Mouse (Mus musculus): ENCODE results near the gene Usp5. TPM values are rescaled to one million over a fixed set of nuclear protein-coding genes. Genes with fewer than 3 reads are reported as not detected.
"Not testable (repeated sequence)": the region's sequence is repeated elsewhere in the genome, so short reads cannot be mapped to it uniquely, and the experiment has no call there.

Gene Usp5
- polyA plus RNA-seq, 1 experiment from 2014 or later = 141 TPM

DNA sequence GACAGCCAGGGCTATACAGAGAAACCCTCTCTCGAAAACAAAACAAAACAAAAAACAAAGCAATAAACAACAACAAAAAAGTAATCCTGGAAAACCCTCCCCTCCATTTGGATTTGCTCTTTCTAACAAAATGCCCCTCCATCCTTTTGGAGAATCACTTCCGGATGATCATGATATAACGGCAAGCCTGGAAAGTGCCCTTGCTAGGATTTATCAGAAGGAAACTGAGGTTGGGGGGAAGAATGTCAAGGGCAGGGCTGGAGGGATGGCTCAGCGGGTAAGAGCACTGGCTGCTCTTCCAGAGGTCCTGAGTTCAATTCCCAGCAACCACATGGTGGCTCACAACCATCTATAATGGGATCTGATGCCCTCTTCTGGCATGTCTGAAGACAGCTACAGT, 25.6 kb downstream of the Usp5 start:
- H3K36me3 ChIP-seq; H3K27ac ChIP-seq (replicated peaks); H3K27me3 ChIP-seq; ATAC-seq (ENCODE audit: insufficient number of reproducible peaks, low FRiP score, low TSS enrichment, low read depth); H3K9ac ChIP-seq; H3K4me2 ChIP-seq (replicated peaks); H3K9me3 ChIP-seq (replicated peaks); H3K4me3 ChIP-seq (replicated peaks): not testable (repeated sequence)
- H3K4me1 ChIP-seq = peaks cover 23% of the 10 kb centered on the region
- WGBS = 96% methylated on average over 4 of the region's 4 CpGs

DNA sequence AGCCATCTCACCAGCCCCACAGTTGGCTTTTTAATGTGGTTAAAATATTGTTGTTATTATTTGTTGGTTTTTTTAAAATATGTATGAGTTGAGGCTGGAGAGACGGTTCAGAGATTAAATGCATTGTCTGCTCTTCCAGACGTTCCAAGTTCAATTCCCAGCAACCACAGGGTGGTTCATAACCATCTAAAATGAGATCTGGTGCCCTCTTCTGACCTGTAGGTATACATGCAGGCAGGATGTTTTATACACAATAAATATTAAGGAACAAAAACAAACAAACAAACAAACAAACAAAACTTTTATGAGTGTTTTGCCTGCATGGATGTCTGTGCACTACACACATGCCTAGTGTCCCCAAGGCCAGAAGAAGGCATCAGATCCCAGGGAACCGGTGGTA, 26.2 kb downstream of the Usp5 start:
- 78% methylated on average over 3 of the region's 3 CpGs for WGBS
- Histone ChIP-seq H3K27ac (replicated peaks) (no peak overlapping the region), H3K27me3 (no peaks in the 10 kb centered on the region), H3K4me2 (replicated peaks) (no peak overlapping the region), H3K9me3 (replicated peaks) (no peaks in the 10 kb centered on the region), H3K4me3 (replicated peaks) (no peak overlapping the region), H3K9ac (no peak overlapping the region), H3K36me3 (no peaks in the 10 kb centered on the region), H3K4me1 (peaks cover 20% of the 10 kb centered on the region)
- no peak for ATAC-seq (ENCODE audit: insufficient number of reproducible peaks, low FRiP score, low TSS enrichment, low read depth)

DNA sequence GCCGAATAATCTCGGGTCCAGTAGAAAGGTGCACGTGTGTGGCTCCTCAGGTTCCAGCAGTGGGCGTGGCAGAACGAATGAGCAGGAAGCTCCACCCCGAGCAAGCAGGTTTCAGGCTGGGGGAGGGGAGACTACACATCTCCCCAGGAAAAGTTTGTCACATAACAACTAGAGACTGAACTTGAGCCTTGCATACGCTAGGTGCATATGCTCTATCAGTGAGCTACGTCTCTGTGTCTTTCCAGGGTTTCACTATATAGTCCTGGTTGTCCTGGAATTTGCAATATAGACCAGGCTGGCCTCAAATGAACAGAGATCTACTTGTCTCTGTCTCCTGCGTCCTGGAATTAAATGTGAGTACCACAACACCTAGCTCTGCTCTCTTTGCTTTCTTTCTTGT, 26.9 kb downstream of the Usp5 start:
- H3K9ac ChIP-seq; H3K27ac ChIP-seq (replicated peaks); H3K9me3 ChIP-seq (replicated peaks); ATAC-seq (ENCODE audit: insufficient number of reproducible peaks, low FRiP score, low TSS enrichment, low read depth); H3K36me3 ChIP-seq; H3K27me3 ChIP-seq: not testable (repeated sequence)
- Histone ChIP-seq H3K4me1 (peaks cover 18% of the 10 kb centered on the region), H3K4me3 (replicated peaks) (peak overlapping the region; percentile 17; the same call in 1 of the 2 replicates), H3K4me2 (replicated peaks) (peak overlapping the region; percentile 39)
- WGBS = 9% methylated on average over 6 of the region's 9 CpGs

DNA sequence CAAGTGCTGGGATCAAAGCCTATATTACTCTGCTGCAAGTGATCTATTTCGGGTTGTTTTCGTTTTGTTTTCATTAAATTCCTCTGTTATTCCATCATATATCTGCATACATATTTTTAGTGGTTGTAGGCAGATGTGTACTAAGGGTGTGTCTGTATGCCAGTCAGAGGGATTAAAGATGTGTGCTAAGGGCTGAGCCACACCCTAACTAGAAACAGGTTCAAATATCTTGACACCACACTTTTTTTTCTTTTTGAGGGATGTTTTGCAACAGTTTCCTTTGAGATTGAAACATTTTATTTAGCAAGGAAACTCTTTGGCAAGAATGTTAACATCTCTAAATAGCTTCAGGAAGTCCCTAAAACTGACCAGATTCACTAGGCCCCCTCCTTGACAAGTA, 33.1 kb downstream of the Usp5 start:
- Histone ChIP-seq H3K9me3 (replicated peaks) (no peaks in the 10 kb centered on the region), H3K9ac (no peak overlapping the region), H3K4me2 (replicated peaks) (no peak overlapping the region), H3K4me3 (replicated peaks) (no peak overlapping the region), H3K36me3 (no peaks in the 10 kb centered on the region), H3K27me3 (no peaks in the 10 kb centered on the region), H3K27ac (replicated peaks) (peak overlapping the region; percentile 59; the same call in 1 of the 2 replicates), H3K4me1 (no peaks in the 10 kb centered on the region)
- ATAC-seq (ENCODE audit: insufficient number of reproducible peaks, low FRiP score, low TSS enrichment, low read depth) = no peak
- 43% methylated on average over 2 of the region's 2 CpGs for WGBS

DNA sequence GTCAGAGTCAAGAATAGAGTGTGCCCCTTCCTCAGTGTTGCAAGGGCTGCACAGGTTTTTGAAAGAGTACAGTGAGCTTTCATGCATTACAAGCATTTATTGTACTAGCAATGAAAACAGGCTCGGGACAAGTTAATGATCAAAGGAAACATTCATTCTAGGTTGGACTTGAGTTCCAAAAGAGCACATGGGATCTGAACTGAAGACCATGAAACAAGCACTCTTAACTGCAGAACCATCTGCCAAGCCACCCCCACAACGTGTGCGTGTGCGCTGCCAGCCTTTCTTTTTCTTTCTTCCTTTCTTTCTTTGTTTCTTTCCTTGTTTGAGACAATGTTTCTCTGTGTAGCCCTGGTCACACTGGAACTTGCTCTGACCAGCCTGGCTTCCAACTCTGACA, 33.5 kb downstream of the Usp5 start:
- H3K4me1 ChIP-seq = no peaks in the 10 kb centered on the region
- H3K27ac ChIP-seq (replicated peaks) = 0 out of 2 replicates have a peak overlapping the region, but pooled peaks have one; percentile 59
- H3K4me3 ChIP-seq (replicated peaks) = no peak overlapping the region
- no peak for ATAC-seq (ENCODE audit: insufficient number of reproducible peaks, low FRiP score, low TSS enrichment, low read depth)
- no peaks in the 10 kb centered on the region for H3K9me3 ChIP-seq (replicated peaks)
- H3K4me2 ChIP-seq (replicated peaks) = no peak overlapping the region
- H3K27me3 ChIP-seq = no peaks in the 10 kb centered on the region
- H3K36me3 ChIP-seq = no peaks in the 10 kb centered on the region
- no peak overlapping the region for H3K9ac ChIP-seq
- WGBS = 58% methylated on average over 4 of the region's 4 CpGs

DNA sequence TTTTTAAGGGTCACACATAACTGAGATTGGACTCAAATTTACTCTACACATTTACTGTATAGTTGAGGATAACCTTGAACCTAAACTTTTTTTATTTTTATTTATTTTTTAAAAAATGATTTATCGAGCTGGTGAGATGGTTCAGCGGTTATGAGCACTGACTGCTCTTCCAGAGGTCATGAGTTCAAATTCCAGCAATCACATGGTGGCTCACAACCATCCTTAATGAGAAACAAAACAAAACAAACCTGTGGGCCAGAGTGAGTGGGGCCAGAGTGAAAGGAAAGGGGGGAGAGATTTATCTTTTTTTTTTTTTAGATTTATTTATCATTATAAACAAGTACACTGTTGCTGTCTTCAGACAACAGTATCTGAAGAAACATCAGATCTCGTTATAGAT, 37.4 kb downstream of the Usp5 start:
- H3K9ac ChIP-seq = no peak overlapping the region

DNA sequence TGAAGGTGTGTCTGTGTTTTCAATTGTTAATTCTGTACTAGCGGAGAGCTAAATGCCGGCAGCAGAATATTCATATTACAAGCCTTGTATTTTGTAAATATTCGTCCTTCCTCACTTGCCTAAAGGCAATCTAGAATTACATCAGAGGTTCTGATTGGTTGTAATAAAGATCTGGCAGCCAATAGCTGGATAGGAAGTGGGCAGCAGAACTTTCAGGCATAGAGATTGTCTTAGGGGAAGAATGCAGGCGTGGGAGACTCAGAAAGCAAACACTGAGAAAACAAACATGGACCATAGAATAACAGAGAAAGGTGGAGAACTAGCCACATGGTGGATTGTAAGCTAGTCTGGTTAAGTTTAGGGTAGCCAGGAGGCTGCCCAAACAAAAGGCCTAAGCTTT, 39.2 kb downstream of the Usp5 start:
- Histone ChIP-seq H3K4me1 (no peaks in the 10 kb centered on the region), H3K9ac (no peak overlapping the region), H3K4me2 (replicated peaks) (no peak overlapping the region), H3K27ac (replicated peaks) (peak overlapping the region; percentile 13; the same call in 1 of the 2 replicates), H3K27me3 (no peaks in the 10 kb centered on the region), H3K36me3 (no peaks in the 10 kb centered on the region), H3K4me3 (replicated peaks) (no peak overlapping the region), H3K9me3 (replicated peaks) (no peaks in the 10 kb centered on the region)
- ATAC-seq (ENCODE audit: insufficient number of reproducible peaks, low FRiP score, low TSS enrichment, low read depth) = no peak
- 18% methylated on average over 4 of the region's 4 CpGs for WGBS

More for the DNA sequence above, 37.4 kb downstream of the Usp5 start:
- no peak overlapping the region for H3K4me2 ChIP-seq (replicated peaks)
- no peaks in the 10 kb centered on the region for H3K36me3 ChIP-seq
- 87% methylated on average over 3 of the region's 3 CpGs for WGBS
- H3K4me3 ChIP-seq (replicated peaks) = no peak overlapping the region
- no peak overlapping the region for H3K27ac ChIP-seq (replicated peaks)
- no peaks in the 10 kb centered on the region for H3K27me3 ChIP-seq
- no peaks in the 10 kb centered on the region for H3K9me3 ChIP-seq (replicated peaks)
- no peaks in the 10 kb centered on the region for H3K4me1 ChIP-seq
- ATAC-seq (ENCODE audit: insufficient number of reproducible peaks, low FRiP score, low TSS enrichment, low read depth) = no peak

DNA sequence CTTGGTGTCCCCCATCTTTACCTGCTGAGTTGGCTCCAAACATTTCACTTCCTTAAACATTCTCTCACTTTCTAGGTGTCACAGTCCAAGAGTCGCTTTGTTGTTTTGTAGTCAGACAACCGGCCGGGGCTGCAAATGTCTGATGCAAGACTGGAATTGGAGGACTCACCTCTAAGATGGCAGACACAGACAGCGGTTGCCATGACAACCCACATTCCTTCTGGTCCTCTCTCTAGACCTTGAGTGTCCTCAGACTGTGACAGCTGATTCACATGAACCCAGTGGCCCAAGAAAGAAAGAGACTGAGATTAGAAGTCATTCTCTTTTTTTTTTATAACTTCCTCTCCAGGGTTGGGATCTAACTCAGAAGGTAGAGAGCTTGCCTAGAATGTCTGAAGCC, 39.8 kb downstream of the Usp5 start:
- H3K4me3 ChIP-seq (replicated peaks) = no peak overlapping the region
- ATAC-seq (ENCODE audit: insufficient number of reproducible peaks, low FRiP score, low TSS enrichment, low read depth) = no peak
- WGBS = 85% methylated on average over 4 of the region's 4 CpGs
- no peaks in the 10 kb centered on the region for H3K36me3 ChIP-seq
- H3K27me3 ChIP-seq = no peaks in the 10 kb centered on the region
- H3K9ac ChIP-seq = no peak overlapping the region
- no peaks in the 10 kb centered on the region for H3K4me1 ChIP-seq
- H3K4me2 ChIP-seq (replicated peaks) = no peak overlapping the region
- no peaks in the 10 kb centered on the region for H3K9me3 ChIP-seq (replicated peaks)
- H3K27ac ChIP-seq (replicated peaks) = no peak overlapping the region

DNA sequence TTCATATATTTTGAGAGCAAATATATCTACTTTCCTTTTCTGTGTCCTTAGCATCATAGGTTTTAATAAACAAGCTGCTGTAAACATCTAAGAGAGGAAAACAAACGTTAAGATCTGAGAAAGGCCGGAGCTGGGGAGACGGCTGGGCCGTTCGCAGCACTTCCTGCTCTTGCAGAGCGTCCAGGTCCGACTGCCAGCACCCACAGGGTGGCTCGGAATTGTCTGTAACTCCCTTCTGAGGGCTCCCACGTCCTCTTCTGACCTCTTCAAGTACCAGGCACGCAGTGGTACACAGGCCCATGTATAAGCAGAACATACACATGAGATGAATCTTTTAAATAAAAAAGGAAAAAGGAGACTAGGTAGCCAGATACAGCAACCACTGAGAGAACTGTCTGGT, 41.6 kb downstream of the Usp5 start:
- Histone ChIP-seq H3K4me2 (replicated peaks) (no peak overlapping the region), H3K27me3 (no peaks in the 10 kb centered on the region), H3K4me3 (replicated peaks) (no peak overlapping the region), H3K9ac (no peak overlapping the region), H3K9me3 (replicated peaks) (no peaks in the 10 kb centered on the region), H3K27ac (replicated peaks) (no peak overlapping the region), H3K36me3 (no peaks in the 10 kb centered on the region), H3K4me1 (peaks cover under 1% of the 10 kb centered on the region; the same call in 1 of the 2 replicates)
- ATAC-seq (ENCODE audit: insufficient number of reproducible peaks, low FRiP score, low TSS enrichment, low read depth) = no peak
- WGBS = 81% methylated on average over 10 of the region's 10 CpGs

DNA sequence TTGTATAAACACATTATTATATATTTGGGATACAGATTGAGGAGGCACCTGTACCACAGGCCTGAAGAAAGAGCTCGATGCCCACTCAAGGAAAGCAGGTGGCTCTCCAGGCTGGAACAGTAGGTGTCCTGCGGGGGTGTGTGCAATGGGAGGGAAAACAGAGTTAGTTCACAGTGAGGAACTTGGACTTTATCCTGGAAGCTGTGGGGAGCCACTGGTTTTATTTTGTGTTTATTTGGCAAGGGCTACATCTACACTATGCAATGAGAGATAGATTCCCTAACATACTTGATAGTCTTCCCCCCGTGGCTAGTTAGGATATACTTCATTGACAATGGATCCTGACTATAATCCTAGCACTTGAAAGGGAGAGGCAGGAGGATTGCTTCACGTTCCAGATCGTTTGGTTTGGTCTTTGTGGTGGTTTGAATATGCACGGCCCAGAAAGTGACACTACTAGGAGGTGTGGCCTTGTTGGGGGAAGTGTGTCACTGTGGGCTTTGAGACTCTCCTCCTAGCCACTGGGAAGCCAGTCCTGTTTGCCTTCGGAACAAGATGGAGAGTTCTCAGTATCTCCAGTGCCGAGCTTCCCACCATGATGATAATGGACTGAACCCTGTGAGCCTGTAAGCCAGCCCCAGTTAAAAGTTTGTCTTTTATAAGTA, 42.4 kb downstream of the Usp5 start:
- Histone ChIP-seq H3K4me1 (peaks cover 5% of the 10 kb centered on the region; the same call in 1 of the 2 replicates), H3K27me3 (no peaks in the 10 kb centered on the region), H3K4me3 (replicated peaks) (no peak overlapping the region), H3K36me3 (no peaks in the 10 kb centered on the region), H3K27ac (replicated peaks) (no peak overlapping the region), H3K9ac (no peak overlapping the region), H3K4me2 (replicated peaks) (no peak overlapping the region), H3K9me3 (replicated peaks) (no peaks in the 10 kb centered on the region)
- 57% methylated on average over 8 of the region's 8 CpGs for WGBS
- ATAC-seq (ENCODE audit: insufficient number of reproducible peaks, low FRiP score, low TSS enrichment, low read depth) = no peak

DNA sequence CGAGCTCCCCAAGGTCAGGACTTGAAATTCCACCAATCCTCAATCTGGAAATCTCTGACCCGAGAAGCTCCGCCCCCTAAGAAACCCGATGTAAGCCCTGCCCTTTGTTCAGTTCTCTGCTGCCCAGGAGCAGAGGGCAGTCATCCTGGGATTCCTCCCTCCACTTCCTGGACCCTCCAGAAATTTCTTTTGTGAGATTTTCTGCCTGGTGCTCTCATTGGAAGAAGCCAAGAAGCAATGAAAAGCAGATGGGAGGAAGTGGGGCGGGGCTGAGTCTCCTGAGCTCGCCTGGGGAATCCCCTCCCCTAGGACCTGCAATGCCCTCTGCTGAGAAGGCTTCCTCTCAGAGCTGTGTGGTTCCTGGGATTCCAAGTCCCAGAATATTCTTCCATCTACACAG, 46.8 kb downstream of the Usp5 start:
- peaks cover 21% of the 10 kb centered on the region for H3K4me1 ChIP-seq
- H3K9me3 ChIP-seq (replicated peaks) = no peaks in the 10 kb centered on the region
- H3K4me3 ChIP-seq (replicated peaks) = peak overlapping the region; percentile 22
- ATAC-seq (ENCODE audit: insufficient number of reproducible peaks, low FRiP score, low TSS enrichment, low read depth) = no peak; the same call in 1 of the 2 replicates
- no peaks in the 10 kb centered on the region for H3K27me3 ChIP-seq
- H3K4me2 ChIP-seq (replicated peaks) = peak overlapping the region; percentile 34
- 12% methylated on average over 6 of the region's 6 CpGs for WGBS
- no peaks in the 10 kb centered on the region for H3K36me3 ChIP-seq
- no peak overlapping the region for H3K9ac ChIP-seq
- 0 out of 2 replicates have a peak overlapping the region, but pooled peaks have one; percentile 44 for H3K27ac ChIP-seq (replicated peaks)

DNA sequence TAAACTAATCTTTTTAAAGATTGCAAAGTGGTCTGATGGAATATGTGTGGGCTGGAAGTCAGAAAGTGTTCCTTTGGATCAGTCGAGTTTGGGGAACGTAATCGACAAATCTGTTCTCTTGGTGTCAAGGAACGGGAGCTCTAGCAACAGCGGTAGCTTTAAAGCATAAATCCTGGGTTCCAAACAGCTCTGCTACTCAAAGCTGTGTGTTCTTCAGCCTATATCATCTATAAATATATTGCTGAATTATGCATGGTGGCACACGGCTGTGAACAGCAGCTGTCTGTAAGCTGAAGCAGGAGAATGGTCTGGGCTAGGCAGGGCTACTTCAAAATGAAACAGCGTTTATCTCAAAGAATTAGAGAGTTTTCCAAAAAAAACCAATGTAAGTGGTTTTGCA, 48.4 kb downstream of the Usp5 start:
- Histone ChIP-seq H3K27me3 (no peaks in the 10 kb centered on the region), H3K4me1 (peaks cover 21% of the 10 kb centered on the region), H3K9me3 (replicated peaks) (no peaks in the 10 kb centered on the region), H3K4me3 (replicated peaks) (no peak overlapping the region), H3K36me3 (no peaks in the 10 kb centered on the region), H3K27ac (replicated peaks) (no peak overlapping the region), H3K9ac (no peak overlapping the region), H3K4me2 (replicated peaks) (no peak overlapping the region)
- WGBS = 85% methylated on average over 7 of the region's 7 CpGs
- no peak for ATAC-seq (ENCODE audit: insufficient number of reproducible peaks, low FRiP score, low TSS enrichment, low read depth)
